23 mouse cellular contexts compared by ENCODE assay signal in the genomic region with DNA sequence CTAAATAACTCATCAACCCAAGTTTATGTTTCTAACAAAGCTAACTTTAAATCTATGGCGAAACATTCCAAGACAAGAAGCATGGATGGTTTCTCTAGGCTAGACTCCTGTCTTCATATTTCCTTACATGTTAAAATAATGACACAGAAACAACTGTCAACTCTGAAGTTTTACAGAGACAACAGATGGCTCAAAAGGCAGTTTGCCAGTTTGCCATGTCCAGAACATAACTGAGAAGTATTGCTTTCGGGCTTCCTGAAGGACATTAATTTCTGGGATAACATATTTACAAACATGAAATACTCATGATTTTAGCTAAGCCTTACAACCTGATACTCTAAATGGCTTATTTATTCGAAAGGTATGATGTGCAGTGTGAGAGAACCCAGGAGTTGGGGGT.
"Had no signal": no experiment of that assay in that cellular context is flagged by ENCODE, and none has a peak within 500 bp of the region (broad histone marks: within the 10 kb centered on the region; RNA-seq: fewer than 3 reads in every experiment).

No protein-coding gene starts in this region.

- H3K4me1 ChIP-seq: embryonic facial prominence, embryonic 10.5 days; embryonic facial prominence, embryonic 12.5 days; embryonic facial prominence, embryonic 13.5 days; embryonic facial prominence, embryonic 15.5 days; forebrain, embryonic 10.5 days; forebrain, embryonic 12.5 days; forebrain, embryonic 13.5 days; forebrain, embryonic 15.5 days; heart, embryonic 10.5 days had no signal

- H3K27me3 ChIP-seq: embryonic facial prominence, embryonic 12.5 days; embryonic facial prominence, embryonic 13.5 days; embryonic facial prominence, embryonic 15.5 days; forebrain, embryonic 12.5 days; forebrain, embryonic 13.5 days; forebrain, embryonic 15.5 days had no signal

- H3K4me3 ChIP-seq: embryonic facial prominence, embryonic 10.5 days; embryonic facial prominence, embryonic 12.5 days; embryonic facial prominence, embryonic 13.5 days; embryonic facial prominence, embryonic 15.5 days; erythroblast, embryonic 14.5 days; forebrain, embryonic 10.5 days; forebrain, embryonic 12.5 days; forebrain, embryonic 13.5 days; forebrain, embryonic 15.5 days; gastrocnemius, adult 2 months; heart, adult 2 months; heart, embryonic 10.5 days had no signal

- DNase-seq: cerebellum, adult 8-10 months; cerebellum, adult 9-11 months; cerebellum, postnatal 36 days; embryo, embryonic 11 days; forebrain, postnatal 0 days; gastrocnemius, adult 2 months; gastrocnemius, postnatal 10 days; gastrocnemius, postnatal 14 days; gastrocnemius, postnatal 25 days; gastrocnemius, postnatal 36 days; heart, adult 11 months; heart, adult 18-20 months; heart, adult 2 months had no signal

- H3K27ac ChIP-seq: embryonic facial prominence, embryonic 10.5 days; embryonic facial prominence, embryonic 12.5 days; embryonic facial prominence, embryonic 13.5 days; embryonic facial prominence, embryonic 15.5 days; forebrain, embryonic 10.5 days; forebrain, embryonic 12.5 days; forebrain, embryonic 13.5 days; forebrain, embryonic 15.5 days; gastrocnemius, adult 2 months; heart, adult 2 months; heart, embryonic 10.5 days had no signal
